Comparison of ENCODE assay signal across 25 mouse cellular contexts in the genomic region with DNA sequence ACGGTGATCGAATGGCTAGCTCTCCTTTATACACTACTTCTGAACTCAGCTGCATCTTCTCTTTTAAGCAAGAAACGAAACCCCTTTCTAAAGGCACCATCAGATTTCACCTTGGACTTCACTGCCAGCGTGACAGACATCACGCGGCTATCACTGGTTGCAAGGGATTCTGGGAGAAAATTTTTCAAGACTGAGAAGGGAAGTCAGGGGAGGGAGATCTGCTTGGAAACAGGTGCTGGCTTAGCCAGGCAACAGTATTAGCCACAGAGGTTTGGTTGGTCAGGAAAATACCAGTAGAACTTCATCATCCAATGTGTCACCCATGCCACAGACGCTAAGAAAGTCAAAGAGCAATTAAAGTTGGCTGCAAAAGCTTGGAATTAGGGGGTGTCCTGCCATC. TPM values are rescaled to one million over a fixed set of nuclear protein-coding genes. Genes with fewer than 3 reads are reported as not detected.
DNase-seq lines count a peak whose midpoint lies in the region; ATAC-seq and TF ChIP-seq lines count a peak whose summit lies in the region.
"Had no signal": no experiment of that assay in that cellular context is flagged by ENCODE, and none has a peak within 500 bp of the region (broad histone marks: within the 10 kb centered on the region; RNA-seq: fewer than 3 reads in every experiment).

No protein-coding gene starts in this region.

- no peak for TF ChIP-seq POLR2A in myocyte (IDR thresholded peaks at IDR 0.05; ENCODE audit: insufficient read length, low read depth)

- H3ac ChIP-seq in C2C12 (ENCODE audit: control insufficient read depth, insufficient read length, low read depth), result no peak overlapping the region
- H3ac ChIP-seq in myocyte (ENCODE audit: control insufficient read depth, insufficient read length), result no peak overlapping the region

- no peaks in the 10 kb centered on the region for H3K9me3 ChIP-seq in midbrain, embryonic 11.5 days (ENCODE audit: control insufficient read depth, low read length)
- H3K9me3 ChIP-seq in midbrain, embryonic 10.5 days (replicated peaks), result no peaks in the 10 kb centered on the region
- H3K9me3 ChIP-seq: embryonic facial prominence, embryonic 13.5 days; embryonic facial prominence, embryonic 15.5 days; forebrain, embryonic 10.5 days; forebrain, embryonic 12.5 days had no signal

- H3K4me3 ChIP-seq in midbrain, embryonic 11.5 days (ENCODE audit: low read depth, low read length), result no peak overlapping the region
- H3K4me3 ChIP-seq in midbrain, embryonic 10.5 days, result no peak overlapping the region
- H3K4me3 ChIP-seq in C2C12 (ENCODE audit: insufficient read depth, poor library complexity, severe bottlenecking) (no peak overlapping the region), myocyte (no peak overlapping the region)
- H3K4me3 ChIP-seq: embryonic facial prominence, embryonic 13.5 days; embryonic facial prominence, embryonic 15.5 days; erythroblast, embryonic 14.5 days; forebrain, embryonic 10.5 days; forebrain, embryonic 12.5 days had no signal

- H3K9ac ChIP-seq in midbrain, embryonic 11.5 days (ENCODE audit: low read length), result no peak overlapping the region
- H3K9ac ChIP-seq: embryonic facial prominence, embryonic 13.5 days; embryonic facial prominence, embryonic 15.5 days; forebrain, embryonic 12.5 days had no signal

- no peak for ATAC-seq in midbrain, embryonic 11.5 days (ENCODE audit: low FRiP score)
- ATAC-seq: activated CD4-positive, CD25-positive, alpha-beta regulatory T cell, adult 4 months; forebrain, embryonic 14.5 days; forebrain, embryonic 16.5 days had no signal

- peak; percentile 59 for DNase-seq in midbrain, embryonic 11.5 days (ENCODE audit: low spot score, missing footprints)
- no peak for DNase-seq in midbrain, embryonic 10.5 days (ENCODE audit: low spot score)
- no peak for DNase-seq in left cerebral cortex, adult 18-20 months (ENCODE audit: low spot score in 2 of 2)
- DNase-seq in heart, postnatal 10 days, result no peak
- DNase-seq: adrenal gland, adult 8-10 months; adrenal gland, postnatal 14 days; adrenal gland, postnatal 36 days; B cell, adult 2 months; cerebellum, adult 11-12 months; cerebellum, adult 2 months; cerebellum, adult 9-10 months; cerebellum, postnatal 10 days; cerebellum, postnatal 36 days; embryo, embryonic 11 days had no signal

- H3K79me2 ChIP-seq in C2C12 (ENCODE audit: control insufficient read depth, insufficient read depth), result peaks cover 26% of the 10 kb centered on the region
- peaks cover 24% of the 10 kb centered on the region for H3K79me2 ChIP-seq in myocyte (ENCODE audit: control insufficient read depth, insufficient read depth)

- intact Hi-C loops in heart, postnatal 10 days (cut with DNase I), result loop anchor here (10.0 kb wide), 1 partner anchor 357 kb away; no protein-coding TSS in a partner anchor

- H3K4me2 ChIP-seq in midbrain, embryonic 11.5 days, result no peak overlapping the region
- H3K4me2 ChIP-seq in myocyte (ENCODE audit: low read depth), result peak overlapping the region; percentile 12
- H3K4me2 ChIP-seq: embryonic facial prominence, embryonic 13.5 days; embryonic facial prominence, embryonic 15.5 days; forebrain, embryonic 12.5 days had no signal

- 81% methylated on average over 7 of the region's 7 CpGs for WGBS in midbrain, embryonic 11.5 days
- 78% methylated on average over 7 of the region's 7 CpGs for WGBS in midbrain, embryonic 10.5 days

- peaks cover 23% of the 10 kb centered on the region for H3K79me3 ChIP-seq in C2C12 (ENCODE audit: low read depth)

- TF ChIP-seq CTCF in C2C12 (IDR thresholded peaks at IDR 0.05; ENCODE audit: control insufficient read depth, insufficient read depth, insufficient read length), result no peak

- H3K27me3 ChIP-seq in midbrain, embryonic 11.5 days (ENCODE audit: control insufficient read depth, insufficient read depth, low read length), result peaks cover 27% of the 10 kb centered on the region
- peaks cover 73% of the 10 kb centered on the region for H3K27me3 ChIP-seq in midbrain, embryonic 10.5 days (ENCODE audit: low read depth, poor library complexity, severe bottlenecking)
- H3K27me3 ChIP-seq in C2C12 (ENCODE audit: control insufficient read depth, insufficient read depth, insufficient read length) (no peaks in the 10 kb centered on the region), myocyte (ENCODE audit: control insufficient read depth, insufficient read depth, insufficient read length) (no peaks in the 10 kb centered on the region)
- H3K27me3 ChIP-seq: embryonic facial prominence, embryonic 15.5 days had no signal

- no peak overlapping the region for H3K27ac ChIP-seq in midbrain, embryonic 11.5 days (ENCODE audit: low read depth, low read length)
- no peak overlapping the region for H3K27ac ChIP-seq in midbrain, embryonic 10.5 days (replicated peaks)
- H3K27ac ChIP-seq: embryonic facial prominence, embryonic 13.5 days; embryonic facial prominence, embryonic 15.5 days; forebrain, embryonic 10.5 days; forebrain, embryonic 12.5 days had no signal

- no peaks in the 10 kb centered on the region for H3K36me3 ChIP-seq in midbrain, embryonic 11.5 days (ENCODE audit: control insufficient read depth, insufficient read depth, low read length)
- no peaks in the 10 kb centered on the region for H3K36me3 ChIP-seq in midbrain, embryonic 10.5 days
- H3K36me3 ChIP-seq in C2C12 (ENCODE audit: control insufficient read depth, insufficient read depth) (no peaks in the 10 kb centered on the region), myocyte (ENCODE audit: control insufficient read depth, insufficient read depth) (no peaks in the 10 kb centered on the region)
- H3K36me3 ChIP-seq: embryonic facial prominence, embryonic 13.5 days; embryonic facial prominence, embryonic 15.5 days; forebrain, embryonic 10.5 days; forebrain, embryonic 12.5 days had no signal

- peaks cover 5% of the 10 kb centered on the region; the same call in 1 of the 2 replicates for H3K4me1 ChIP-seq in midbrain, embryonic 11.5 days (ENCODE audit: control insufficient read depth, insufficient read depth, low read length)
- H3K4me1 ChIP-seq in midbrain, embryonic 10.5 days, result peaks cover 21% of the 10 kb centered on the region
- H3K4me1 ChIP-seq: embryonic facial prominence, embryonic 13.5 days had no signal

TF ChIP-seq in C2C12, 6 proteins besides CTCF, POLR2A, EP300 and RAD21:
- peak; percentile 49 for TF ChIP-seq USF1 (IDR thresholded peaks at IDR 0.05; ENCODE audit: low read depth)
- peak; percentile 50 for TF ChIP-seq FOSL1 (IDR thresholded peaks at IDR 0.05; ENCODE audit: insufficient read depth, low read length, poor library complexity, severe bottlenecking)
- peak; percentile 93 for TF ChIP-seq MYOD1 (IDR thresholded peaks at IDR 0.05; ENCODE audit: control insufficient read depth, insufficient read length, low read depth)
- no peak for TF ChIP-seq CEBPB (IDR thresholded peaks at IDR 0.05; ENCODE audit: low read depth)
- peak; percentile 84 for TF ChIP-seq MAX (IDR thresholded peaks at IDR 0.05)
- no peak for TF ChIP-seq MYOG (IDR thresholded peaks at IDR 0.05; ENCODE audit: control insufficient read depth, extremely low read depth, insufficient read length)

TF ChIP-seq in myocyte, 11 proteins besides CTCF, POLR2A, EP300 and RAD21:
- no peak for TF ChIP-seq TCF12 (IDR thresholded peaks at IDR 0.05; ENCODE audit: insufficient read depth, poor library complexity, severe bottlenecking)
- no peak for TF ChIP-seq TCF3 (IDR thresholded peaks at IDR 0.05; ENCODE audit: insufficient read length, low read depth)
- TF ChIP-seq CEBPB (IDR thresholded peaks at IDR 0.05; ENCODE audit: insufficient read depth, poor library complexity, severe bottlenecking), result no peak
- no peak for TF ChIP-seq MAX (IDR thresholded peaks at IDR 0.05; ENCODE audit: low read depth)
- TF ChIP-seq POLR2AphosphoS2 (IDR thresholded peaks at IDR 0.05; ENCODE audit: insufficient read length, low read depth), result no peak
- TF ChIP-seq MYOG (IDR thresholded peaks at IDR 0.05; ENCODE audit: control insufficient read depth in 1 of 3, insufficient read depth in 1 of 3, insufficient read length in 2 of 3, low read depth in 2 of 3), result peak in 2 of 3 experiments; percentile 41 to 62
- peak; percentile 39 for TF ChIP-seq USF1 (IDR thresholded peaks at IDR 0.05; ENCODE audit: low read depth)
- TF ChIP-seq SRF (IDR thresholded peaks at IDR 0.05; ENCODE audit: control insufficient read depth, insufficient read length, low read depth), result no peak
- no peak for TF ChIP-seq REST (IDR thresholded peaks at IDR 0.05; ENCODE audit: insufficient read depth, insufficient read length)
- TF ChIP-seq E2F4 (IDR thresholded peaks at IDR 0.05; ENCODE audit: insufficient read depth), result no peak
- peak; percentile 36 to 90 (median 66) for TF ChIP-seq MYOD1 (IDR thresholded peaks at IDR 0.05; ENCODE audit: control insufficient read depth in 1 of 3, insufficient read length in 2 of 3, low read depth in 2 of 3)

RNA-seq across cellular contexts. Expression of a gene that starts 2.2 kb away (rescaled TPM):
- 1.1 and 1.6 TPM in 2 replicates for polyA plus RNA-seq in midbrain, embryonic 11.5 days (2014; fragmentation: Nextera tagmentation; extraction: Ambion mirVana)
- 0.86 and 0.95 TPM in 2 replicates for polyA plus RNA-seq in midbrain, embryonic 10.5 days (2016; fragmentation: Nextera tagmentation; extraction: Ambion mirVana)
- polyA plus RNA-seq in C2C12 (2012; fragmentation: generic; extraction: Trizol), result 10.2 TPM
- polyA plus RNA-seq in myocyte (2012; fragmentation: generic; extraction: Trizol), result 4.5 TPM
- total RNA-seq in left cerebral cortex, adult 18-20 months (2021), result 1 to 10 TPM; 4.1 TPM
- total RNA-seq in heart, postnatal 10 days (2021), result 1 to 10 TPM; 3.1 to 4.7 TPM
- total RNA-seq: MEL had no signal
- polyA plus RNA-seq: activated CD4-positive, CD25-positive, alpha-beta regulatory T cell, adult 4 months; erythroblast, embryonic 14.5 days had no signal
